Mouse (Mus musculus) testis, adult 2 months (tissue): Measurements from ENCODE around the gene Shroom3. TPM values are rescaled to one million over a fixed set of nuclear protein-coding genes. Genes with fewer than 3 reads are reported as not detected.

Experiments used
- H3K27ac ChIP-seq: fragments of 200-500 bp; 2 replicates; pipeline ENCODE4 v1.5.1; 2012; ENCODE audit warnings: low read depth, low read length; ENCODE audit not compliant: control insufficient read depth, insufficient read depth
- H3K27me3 ChIP-seq: fragments of 200-500 bp; 2 replicates; pipeline ENCODE4 v1.6.1; 2012; ENCODE audit warnings: mild to moderate bottlenecking, low read length, moderate library complexity; ENCODE audit not compliant: control insufficient read depth, insufficient read depth
- H3K36me3 ChIP-seq: fragments of 200-500 bp; 2 replicates; pipeline ENCODE4 v1.6.1; 2012; ENCODE audit warnings: mild to moderate bottlenecking, low read length; ENCODE audit not compliant: control insufficient read depth, insufficient read depth
- H3K4me1 ChIP-seq: fragments of 200-500 bp; 2 replicates; pipeline ENCODE4 v1.6.1; 2012; ENCODE audit warnings: low read length; ENCODE audit not compliant: control insufficient read depth, insufficient read depth
- H3K4me3 ChIP-seq: fragments of 200-500 bp; 2 replicates; pipeline ENCODE4 v1.5.1; 2012; ENCODE audit warnings: low read depth, mild to moderate bottlenecking, low read length, moderate library complexity, mixed read lengths; ENCODE audit not compliant: control insufficient read depth
- CTCF ChIP-seq: fragments of 200-500 bp; IDR thresholded peaks from 2 replicates; pipeline ENCODE4 v1.5.1; 2012; ENCODE audit warnings: low read depth, mild to moderate bottlenecking, inconsistent platforms, low read length, moderate library complexity; ENCODE audit not compliant: control insufficient read depth, insufficient read depth, insufficient replicate concordance
- POLR2A ChIP-seq: fragments of 200-500 bp; IDR thresholded peaks from 2 replicates; pipeline ENCODE4 v1.6.1; 2012; ENCODE audit warnings: low read depth, mild to moderate bottlenecking, inconsistent platforms, low read length, moderate library complexity; ENCODE audit not compliant: control insufficient read depth
- polyA plus RNA-seq: library from polyadenylated mRNA; depleted of rRNA; stranded (reverse); fragments of >200 nt; gene quantifications from 2 replicates; pipeline ENCODE4 v1.2.3, GENCODE M21; 2012

The Shroom3 gene
- polyA plus RNA-seq, 1 experiment: 25.6 TPM

DNA sequence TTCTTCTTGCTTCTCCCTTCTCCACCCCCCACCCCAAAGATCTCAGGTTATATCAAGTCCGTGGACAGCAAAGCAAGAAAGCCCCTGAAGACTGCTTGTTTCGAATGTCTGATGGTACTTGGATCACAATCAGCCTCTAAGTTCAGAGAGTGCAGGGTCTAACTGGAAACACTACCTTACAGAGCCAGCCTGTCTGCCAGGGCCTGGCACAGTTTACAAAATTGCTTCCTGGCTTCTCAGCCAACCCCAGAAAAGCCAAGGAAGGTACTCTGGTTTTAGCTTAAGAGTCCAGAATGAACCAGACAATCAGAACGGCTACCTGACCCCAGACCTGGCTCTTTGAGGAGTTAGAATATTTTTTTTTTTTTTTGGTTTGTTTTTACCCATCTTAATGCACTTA, 159.6 kb downstream of the Shroom3 start:
- H3K27ac ChIP-seq: no peak overlapping the region
- no peak overlapping the region for H3K4me3 ChIP-seq
- TF ChIP-seq POLR2A (no peak), CTCF (no peak)
- no peaks in the 10 kb centered on the region for H3K4me1 ChIP-seq
- H3K27me3 ChIP-seq: no peaks in the 10 kb centered on the region
- no peaks in the 10 kb centered on the region for H3K36me3 ChIP-seq

- no peaks in the 10 kb centered on the region for H3K36me3 ChIP-seq
- no peak overlapping the region for H3K27ac ChIP-seq
- no peaks in the 10 kb centered on the region for H3K4me1 ChIP-seq
- no peaks in the 10 kb centered on the region for H3K27me3 ChIP-seq
- no peak overlapping the region for H3K4me3 ChIP-seq
- TF ChIP-seq CTCF (no peak), POLR2A (no peak)
Observed at GRCm38 (mm10) chr5:92843850-92844785, 160.9 kb downstream of the Shroom3 start.

DNA sequence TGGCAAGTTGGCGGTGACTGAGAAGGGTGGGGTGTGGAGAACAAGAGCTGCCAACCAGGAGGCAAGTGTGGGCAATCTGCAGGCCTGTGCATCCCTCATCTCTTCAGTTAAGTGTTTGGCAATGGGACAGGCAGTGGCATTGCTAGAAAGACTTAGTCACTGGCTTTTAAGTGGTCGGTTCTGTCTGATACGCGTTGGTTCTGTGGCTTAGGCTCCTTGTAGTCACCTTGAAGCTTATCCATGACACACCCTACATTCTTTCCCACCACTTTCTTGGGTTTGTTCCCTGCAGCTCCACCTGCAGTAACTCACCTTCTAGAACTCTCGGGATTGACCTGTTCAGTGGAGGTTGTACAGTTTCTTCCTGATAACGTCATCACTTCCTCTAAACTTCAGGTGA, 166.5 kb downstream of the Shroom3 start:
- Histone ChIP-seq H3K27me3 (no peaks in the 10 kb centered on the region), H3K4me3 (no peak overlapping the region), H3K36me3 (no peaks in the 10 kb centered on the region), H3K27ac (no peak overlapping the region), H3K4me1 (no peaks in the 10 kb centered on the region)
- TF ChIP-seq CTCF: no peak
- no peak for TF ChIP-seq POLR2A

- no peaks in the 10 kb centered on the region for H3K36me3 ChIP-seq
- TF ChIP-seq CTCF (no peak), POLR2A (no peak)
- no peaks in the 10 kb centered on the region for H3K27me3 ChIP-seq
- no peak overlapping the region for H3K4me3 ChIP-seq
- no peak overlapping the region for H3K27ac ChIP-seq
- no peaks in the 10 kb centered on the region for H3K4me1 ChIP-seq
Observed at GRCm38 (mm10) chr5:92850925-92851324, 167.7 kb downstream of the Shroom3 start.

DNA sequence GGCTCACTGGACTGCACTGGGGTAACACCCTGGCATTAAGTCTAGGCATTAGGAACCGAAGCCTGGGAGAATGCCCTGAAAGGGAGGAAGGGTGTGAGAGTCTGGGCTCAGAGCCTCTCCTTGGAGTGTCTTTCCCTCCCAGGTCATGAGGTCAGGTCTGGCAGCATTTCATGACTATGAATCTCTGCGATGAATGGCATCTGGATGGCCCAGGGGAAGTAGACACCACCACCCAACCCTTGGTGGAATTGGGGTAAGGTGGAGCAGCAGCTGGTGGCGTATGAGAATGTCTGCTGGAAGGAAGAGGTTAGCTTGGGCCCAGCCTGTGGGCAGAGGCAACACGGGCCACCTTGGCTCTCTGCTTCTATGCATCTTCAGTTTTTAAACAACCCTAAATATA, 171.7 kb downstream of the Shroom3 start:
- TF ChIP-seq CTCF: no peak
- no peak for TF ChIP-seq POLR2A
- H3K27ac ChIP-seq: no peak overlapping the region

DNA sequence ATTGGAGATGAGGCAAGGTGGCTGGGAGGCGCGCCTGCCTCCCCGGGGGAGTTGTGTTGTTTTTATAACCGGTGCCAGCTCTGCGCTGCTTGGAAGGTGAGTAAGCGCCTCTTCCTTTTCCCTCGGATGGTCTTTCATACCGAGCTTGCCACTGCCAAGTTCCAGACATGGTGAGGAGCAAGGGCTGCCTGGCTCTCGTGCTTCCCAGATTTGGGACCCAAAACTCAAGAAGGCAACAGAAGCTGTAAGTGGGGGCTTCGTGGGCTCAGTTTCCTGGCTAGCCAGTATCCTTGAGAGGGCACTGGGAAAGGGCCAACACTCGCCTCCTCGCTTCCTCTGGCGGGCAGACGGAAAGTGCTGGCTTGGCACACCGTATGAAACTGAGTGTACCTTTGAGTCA, 173.1 kb downstream of the Shroom3 start:
- Histone ChIP-seq H3K36me3 (no peaks in the 10 kb centered on the region), H3K4me1 (peaks cover 4% of the 10 kb centered on the region; the same call in 1 of the 2 replicates), H3K4me3 (no peak overlapping the region), H3K27ac (no peak overlapping the region), H3K27me3 (no peaks in the 10 kb centered on the region)
- TF ChIP-seq POLR2A (no peak), CTCF (no peak)

More for the DNA sequence above, 171.7 kb downstream of the Shroom3 start:
- no peak overlapping the region for H3K4me3 ChIP-seq
- H3K36me3 ChIP-seq: no peaks in the 10 kb centered on the region
- H3K4me1 ChIP-seq: peaks cover 4% of the 10 kb centered on the region; the same call in 1 of the 2 replicates
- H3K27me3 ChIP-seq: no peaks in the 10 kb centered on the region

GRCm38 (mm10) chr5:92857177-92857576, 173.9 kb downstream of the Shroom3 start:
- no peak overlapping the region for H3K4me3 ChIP-seq
- H3K4me1 ChIP-seq: peaks cover 4% of the 10 kb centered on the region; the same call in 1 of the 2 replicates
- no peaks in the 10 kb centered on the region for H3K27me3 ChIP-seq
- no peak for TF ChIP-seq POLR2A
- no peak for TF ChIP-seq CTCF
- no peaks in the 10 kb centered on the region for H3K36me3 ChIP-seq
- no peak overlapping the region for H3K27ac ChIP-seq
